Mouse (Mus musculus) forebrain, embryonic 14.5 days (tissue): ENCODE data around the gene Chd1l. TPM values are rescaled to one million over a fixed set of nuclear protein-coding genes. Genes with fewer than 3 reads are reported as not detected.

Source experiments
- ATAC-seq: fragments of 200-750 bp; cut with Nextera tagmentation; 2 replicates; pipeline ENCODE4 v1.8.0; 2017; ENCODE audit warnings: mild to moderate bottlenecking, moderate library complexity
- DNase-seq: peaks from one replicate; pipeline ENCODE4 v3.0.0-alpha.2; 2015; ENCODE audit warnings: low spot score
- H3K27ac ChIP-seq: fragments of 300-500 bp; sonication (generic); 2 replicates; pipeline ENCODE4 v1.5.1; 2014; ENCODE audit warnings: low read depth, mild to moderate bottlenecking, control low read depth, low read length, moderate library complexity
- H3K27me3 ChIP-seq: fragments of 300-500 bp; sonication (generic); replicated peaks from 2 replicates; pipeline ENCODE4 v1.6.1; 2014; ENCODE audit warnings: low read length, control low read depth, mixed read lengths; ENCODE audit not compliant: control insufficient read depth, insufficient read depth
- H3K36me3 ChIP-seq: fragments of 300-500 bp; sonication (generic); 2 replicates; pipeline ENCODE4 v1.6.1; 2014; ENCODE audit warnings: low read length, control low read depth; ENCODE audit not compliant: control insufficient read depth, insufficient read depth
- H3K4me1 ChIP-seq: fragments of 300-500 bp; sonication (generic); 2 replicates; pipeline ENCODE4 v1.6.1; 2014; ENCODE audit warnings: antibody characterized with exemption, low read length, control low read depth; ENCODE audit not compliant: control insufficient read depth, insufficient read depth
- H3K4me2 ChIP-seq: fragments of 300-500 bp; sonication (generic); 2 replicates; pipeline ENCODE4 v1.6.1; 2014; ENCODE audit warnings: mild to moderate bottlenecking, control low read depth, low read length
- H3K4me3 ChIP-seq: fragments of 300-500 bp; sonication (generic); 2 replicates; pipeline ENCODE4 v1.5.1; 2014; ENCODE audit warnings: low read depth, low read length, control low read depth
- H3K9ac ChIP-seq: fragments of 300-500 bp; sonication (generic); 2 replicates; pipeline ENCODE4 v1.6.1; 2014; ENCODE audit warnings: mild to moderate bottlenecking, low read length, control low read depth, moderate library complexity
- H3K9me3 ChIP-seq: fragments of 300-500 bp; sonication (generic); replicated peaks from 2 replicates; pipeline ENCODE4 v1.6.1; 2016; ENCODE audit warnings: low read length, control low read depth, mixed read lengths; ENCODE audit not compliant: control insufficient read depth
- WGBS: fragments of 180-500 bp; shearing (Covaris S2); extraction: QIAGEN DNeasy Blood & Tissue Kit; methylation state at CpG from one replicate; pipeline ENCODE4 v1.1.7; 2014; 5-methylcytosine and 5-hydroxymethylcytosine counted together
- polyA plus RNA-seq: library from polyadenylated mRNA; unstranded; fragments of >200 nt; fragmentation: Nextera tagmentation; extraction: Ambion mirVana; gene quantifications from 2 replicates; pipeline ENCODE4 v1.2.1, GENCODE M21; 2014

Chd1l gene
- 6.2 and 6.8 TPM in 2 replicates for polyA plus RNA-seq

DNA sequence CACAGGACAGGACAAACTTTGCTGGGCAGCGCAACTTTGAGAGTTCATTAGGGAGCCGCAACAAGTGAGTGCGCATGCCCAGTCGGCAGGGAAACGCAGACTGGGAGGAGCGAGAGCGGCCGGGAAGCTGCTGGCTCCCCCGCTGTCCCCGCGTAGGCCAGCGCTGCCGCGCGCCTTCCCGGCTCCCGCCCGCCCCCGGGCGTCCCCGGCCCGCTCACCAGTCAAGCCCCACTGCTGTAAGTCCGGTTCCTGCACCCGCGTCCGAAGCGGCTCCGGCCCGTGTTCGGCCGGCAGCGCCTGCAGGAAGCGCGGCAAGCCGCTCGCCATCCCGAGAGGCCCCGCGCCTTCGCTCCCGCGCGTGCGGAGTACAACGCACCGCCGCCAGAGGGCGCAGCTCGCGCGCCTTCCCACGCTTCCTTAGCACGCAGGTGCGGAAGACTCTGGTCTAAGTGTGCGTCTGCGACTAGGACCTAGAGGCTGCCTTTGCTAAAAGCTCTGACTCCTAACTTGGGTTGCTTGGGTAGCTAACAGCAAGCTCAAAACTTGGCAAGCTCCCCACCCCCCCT lies at the start of gene Chd1l:
TSS of gene Chd1l (minus strand) at position 359 of the 566 bp plus-strand sequence.
- no peaks in the 10 kb centered on the region for H3K9me3 ChIP-seq
- ATAC-seq (peak; percentile 98), DNase-seq (peak; percentile 94)
- WGBS, result under 1% methylated on average over 53 of the region's 56 CpGs
- peak within 1 kb of the TSS; percentile 74 for H3K4me3 ChIP-seq
- H3K4me1 ChIP-seq, result peaks cover 4% of the 10 kb centered on the region; the same call in 1 of the 2 replicates
- peak within 1 kb of the TSS; percentile 87 for H3K9ac ChIP-seq
- peak within 1 kb of the TSS; percentile 46 for H3K4me2 ChIP-seq
- no peaks in the 10 kb centered on the region for H3K27me3 ChIP-seq
- no peaks in the 10 kb centered on the region for H3K36me3 ChIP-seq
- peak within 1 kb of the TSS; percentile 82; the same call in 1 of the 2 replicates for H3K27ac ChIP-seq

DNA sequence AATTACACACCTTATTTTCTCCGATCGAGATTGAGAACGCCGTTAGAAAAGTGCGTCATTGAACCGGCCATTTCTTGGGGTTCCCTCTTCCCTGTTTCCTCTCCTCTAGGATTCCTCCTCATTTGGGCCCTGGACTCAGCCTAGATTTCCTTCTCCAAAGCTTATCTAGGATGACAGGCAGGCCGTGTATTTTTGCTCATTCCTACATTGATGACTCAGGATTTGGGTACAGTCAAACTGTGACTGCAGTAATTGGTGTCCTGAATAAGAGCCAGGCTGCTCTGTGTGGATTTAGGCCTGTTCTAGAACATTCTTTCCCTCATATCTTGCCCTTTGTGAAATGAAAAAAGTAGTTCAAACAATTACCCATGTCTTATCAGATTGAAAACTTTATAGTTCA lies 49.7 kb upstream of the Chd1l start:
- H3K27me3 ChIP-seq, result no peaks in the 10 kb centered on the region
- ATAC-seq (no peak), DNase-seq (no peak)
- no peak overlapping the region for H3K4me3 ChIP-seq
- H3K9me3 ChIP-seq, result no peaks in the 10 kb centered on the region
- peaks cover 12% of the 10 kb centered on the region; the same call in 1 of the 2 replicates for H3K36me3 ChIP-seq
- H3K27ac ChIP-seq, result no peak overlapping the region
- WGBS, result 94% methylated on average over 7 of the region's 7 CpGs
- no peak overlapping the region; the same call in 1 of the 2 replicates for H3K9ac ChIP-seq
- H3K4me1 ChIP-seq, result peaks cover 5% of the 10 kb centered on the region; the same call in 1 of the 2 replicates
- no peak overlapping the region for H3K4me2 ChIP-seq

- WGBS, result under 1% methylated on average over 42 of the region's 50 CpGs
- H3K9ac ChIP-seq, result peak overlapping the region; percentile 72
- ATAC-seq (peak; percentile 85), DNase-seq (no peak)
- no peaks in the 10 kb centered on the region for H3K9me3 ChIP-seq
- peaks cover 5% of the 10 kb centered on the region; the same call in 1 of the 2 replicates for H3K4me1 ChIP-seq
- 0 out of 2 replicates have a peak, but pooled peaks cover 7% of the 10 kb centered on the region for H3K36me3 ChIP-seq
- peak overlapping the region; percentile 67 for H3K4me2 ChIP-seq
- peak overlapping the region; percentile 58; the same call in 1 of the 2 replicates for H3K27ac ChIP-seq
- peak overlapping the region; percentile 77 for H3K4me3 ChIP-seq
- H3K27me3 ChIP-seq, result no peaks in the 10 kb centered on the region
Measured at GRCm38 (mm10) chr3:97658426-97659193, 48.6 kb upstream of the Chd1l start.

DNA sequence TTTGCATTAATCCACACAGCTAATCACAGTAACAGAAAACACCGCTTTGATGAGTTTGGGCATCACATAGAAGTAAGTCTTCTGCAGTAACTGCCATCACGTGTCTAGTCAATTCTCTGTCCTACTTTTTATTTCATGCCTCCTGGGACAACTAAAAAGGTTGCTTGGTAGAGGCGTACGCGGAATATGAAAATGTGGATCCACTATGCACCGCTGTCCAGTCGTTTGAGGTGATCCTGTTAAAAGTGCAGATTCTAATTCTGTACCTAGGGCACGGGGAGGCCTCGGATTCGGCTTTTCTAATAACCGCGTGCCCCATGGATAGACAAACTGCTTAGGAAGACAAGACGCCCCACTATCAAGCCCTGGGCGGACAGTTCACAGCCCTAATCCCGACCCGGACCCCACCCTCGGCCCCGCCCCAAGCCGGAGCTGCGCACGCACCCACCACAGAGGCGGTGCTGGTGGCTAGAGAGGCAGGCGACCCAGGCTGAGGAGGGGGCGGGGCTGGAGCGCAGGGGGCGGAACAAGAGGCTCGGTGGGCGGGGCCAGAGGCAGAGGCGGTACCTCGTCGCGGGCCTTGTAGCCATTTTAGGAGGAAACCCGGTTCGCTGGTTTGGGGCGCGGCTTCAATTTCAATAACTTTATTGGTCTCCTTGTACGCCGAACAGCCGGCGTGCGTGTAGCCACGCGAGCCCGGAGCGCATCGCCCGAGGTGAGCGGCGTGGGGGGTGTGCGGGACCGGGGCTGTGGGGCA lies 47.8 kb upstream of the Chd1l start, which contains the start of gene Prkab2:
TSS of gene Prkab2 (plus strand) at position 539 of the 757 bp plus-strand sequence.
- Histone ChIP-seq H3K27ac (peak within 1 kb of the TSS; percentile 58; the same call in 1 of the 2 replicates), H3K36me3 (0 out of 2 replicates have a peak, but pooled peaks cover 5% of the 10 kb centered on the region), H3K4me3 (peak within 1 kb of the TSS; percentile 77), H3K4me1 (peaks cover 5% of the 10 kb centered on the region; the same call in 1 of the 2 replicates), H3K4me2 (peak within 1 kb of the TSS; percentile 67), H3K27me3 (no peaks in the 10 kb centered on the region), H3K9ac (peak within 1 kb of the TSS; percentile 72), H3K9me3 (no peaks in the 10 kb centered on the region)
- ATAC-seq (peak; percentile 97), DNase-seq (peak; percentile 98)
- 2% methylated on average over 49 of the region's 51 CpGs for WGBS

GRCm38 (mm10) chr3:97654901-97655300 lies 44.9 kb upstream of the Chd1l start:
- 78% methylated on average over 8 of the region's 8 CpGs for WGBS
- DNase-seq, result no peak
- no peak for ATAC-seq

DNA sequence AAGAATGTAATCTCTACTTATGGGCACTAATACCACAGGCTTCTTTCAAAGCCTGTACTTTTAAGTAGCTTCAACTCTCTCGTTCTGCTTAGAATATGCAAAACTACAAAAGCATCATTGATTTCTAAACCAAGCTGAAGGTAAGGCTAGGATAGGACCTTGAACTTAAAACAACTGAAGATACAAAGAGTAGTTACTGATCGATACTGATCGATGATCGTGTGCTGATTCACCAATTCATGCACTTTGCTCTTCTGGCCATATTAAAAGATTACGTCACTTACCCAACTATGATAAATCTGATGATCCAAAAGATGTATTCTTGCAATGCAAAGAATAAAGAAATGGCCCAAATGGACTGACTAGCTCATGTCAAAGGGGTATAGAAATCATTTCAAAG lies 43.8 kb upstream of the Chd1l start:
- Histone ChIP-seq H3K4me2 (no peak overlapping the region), H3K4me1 (no peaks in the 10 kb centered on the region), H3K9ac (no peak overlapping the region), H3K27ac (no peak overlapping the region), H3K27me3 (no peaks in the 10 kb centered on the region), H3K9me3 (no peaks in the 10 kb centered on the region), H3K4me3 (no peak overlapping the region), H3K36me3 (no peaks in the 10 kb centered on the region)
- DNase-seq (no peak), ATAC-seq (no peak)
- 92% methylated on average over 5 of the region's 5 CpGs for WGBS

More at GRCm38 (mm10) chr3:97654901-97655300, 44.9 kb upstream of the Chd1l start:
- Histone ChIP-seq H3K9me3 (no peaks in the 10 kb centered on the region), H3K4me3 (no peak overlapping the region), H3K27me3 (no peaks in the 10 kb centered on the region), H3K4me1 (peaks cover 5% of the 10 kb centered on the region; the same call in 1 of the 2 replicates), H3K27ac (no peak overlapping the region), H3K4me2 (no peak overlapping the region), H3K9ac (no peak overlapping the region), H3K36me3 (no peaks in the 10 kb centered on the region)

GRCm38 (mm10) chr3:97651604-97652003 lies 41.6 kb upstream of the Chd1l start:
- Histone ChIP-seq H3K4me2 (no peak overlapping the region), H3K4me3 (no peak overlapping the region), H3K27me3 (no peaks in the 10 kb centered on the region), H3K9me3 (no peaks in the 10 kb centered on the region), H3K4me1 (no peaks in the 10 kb centered on the region), H3K36me3 (no peaks in the 10 kb centered on the region), H3K9ac (no peak overlapping the region), H3K27ac (no peak overlapping the region)
- WGBS, result 83% methylated on average over 10 of the region's 10 CpGs
- no peak for DNase-seq
- ATAC-seq, result no peak

DNA sequence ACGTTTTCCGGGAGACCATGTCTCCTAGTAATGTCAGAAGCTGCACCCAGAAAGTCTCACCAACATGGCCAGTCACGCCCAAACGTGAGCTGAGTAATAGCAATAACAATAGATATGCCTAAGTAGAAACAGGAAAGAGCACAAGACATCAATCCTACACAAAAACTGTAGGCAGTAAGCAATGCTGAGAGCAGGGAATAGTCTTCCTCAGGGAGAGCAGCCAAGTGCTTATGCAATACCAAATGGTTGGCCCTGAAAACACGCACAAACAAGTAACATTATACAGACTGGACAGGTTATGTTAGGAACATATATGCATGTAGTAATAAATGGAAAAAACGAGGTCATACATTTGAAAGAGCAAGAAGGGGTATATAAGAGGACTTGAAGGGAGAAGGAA lies 39.5 kb upstream of the Chd1l start:
- no peaks in the 10 kb centered on the region for H3K27me3 ChIP-seq
- ATAC-seq, result no peak
- H3K4me3 ChIP-seq, result no peak overlapping the region
- H3K36me3 ChIP-seq, result no peaks in the 10 kb centered on the region
- no peak overlapping the region for H3K27ac ChIP-seq
- no peaks in the 10 kb centered on the region for H3K4me1 ChIP-seq
- no peak overlapping the region for H3K4me2 ChIP-seq
- H3K9me3 ChIP-seq, result no peaks in the 10 kb centered on the region
- WGBS, result 84% methylated on average over 6 of the region's 6 CpGs
- H3K9ac ChIP-seq, result no peak overlapping the region
- DNase-seq, result no peak
